Mouse (Mus musculus) bone marrow, adult 2 months (tissue): Measurements from ENCODE around the gene Gm11077.

Source experiments
- CTCF ChIP-seq: fragments of 200-500 bp; IDR thresholded peaks from 2 replicates; pipeline ENCODE4 v1.5.1; 2011; ENCODE audit warnings: low read length, control low read depth; ENCODE audit not compliant: control insufficient read depth, insufficient read depth
- POLR2A ChIP-seq: fragments of 200-500 bp; IDR thresholded peaks from 2 replicates; pipeline ENCODE4 v1.6.1; 2011; ENCODE audit warnings: low read depth, mild to moderate bottlenecking, control low read depth, low read length, borderline replicate concordance; ENCODE audit not compliant: control insufficient read depth

DNA sequence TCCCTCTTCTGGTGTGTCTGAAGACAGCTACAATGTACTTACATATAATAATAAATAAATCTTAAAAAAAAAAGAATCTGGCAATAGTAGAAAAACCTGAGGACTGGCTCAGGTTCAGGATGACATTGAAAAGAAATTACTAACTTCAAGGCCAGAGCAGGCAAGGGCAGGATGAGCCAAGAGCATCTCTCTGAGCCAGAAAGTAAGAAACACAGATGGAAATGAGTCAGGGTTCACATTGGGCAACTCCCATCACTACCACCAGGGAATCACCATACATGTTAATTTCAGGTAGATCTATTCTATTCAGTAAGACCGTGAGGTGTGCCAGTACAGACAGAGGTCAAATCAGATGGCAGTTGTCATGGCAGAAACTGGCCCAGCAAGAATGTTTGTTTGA, 30.5 kb upstream of the Gm11077 start:
- TF ChIP-seq CTCF (no peak), POLR2A (no peak)
